Mouse (Mus musculus): Measurements from ENCODE around the gene Epha6. TPM values are rescaled to one million over a fixed set of nuclear protein-coding genes. Genes with fewer than 3 reads are reported as not detected.

Gene Epha6
- polyA plus RNA-seq, 1 experiment from 2014 or later = 0.07 TPM

DNA sequence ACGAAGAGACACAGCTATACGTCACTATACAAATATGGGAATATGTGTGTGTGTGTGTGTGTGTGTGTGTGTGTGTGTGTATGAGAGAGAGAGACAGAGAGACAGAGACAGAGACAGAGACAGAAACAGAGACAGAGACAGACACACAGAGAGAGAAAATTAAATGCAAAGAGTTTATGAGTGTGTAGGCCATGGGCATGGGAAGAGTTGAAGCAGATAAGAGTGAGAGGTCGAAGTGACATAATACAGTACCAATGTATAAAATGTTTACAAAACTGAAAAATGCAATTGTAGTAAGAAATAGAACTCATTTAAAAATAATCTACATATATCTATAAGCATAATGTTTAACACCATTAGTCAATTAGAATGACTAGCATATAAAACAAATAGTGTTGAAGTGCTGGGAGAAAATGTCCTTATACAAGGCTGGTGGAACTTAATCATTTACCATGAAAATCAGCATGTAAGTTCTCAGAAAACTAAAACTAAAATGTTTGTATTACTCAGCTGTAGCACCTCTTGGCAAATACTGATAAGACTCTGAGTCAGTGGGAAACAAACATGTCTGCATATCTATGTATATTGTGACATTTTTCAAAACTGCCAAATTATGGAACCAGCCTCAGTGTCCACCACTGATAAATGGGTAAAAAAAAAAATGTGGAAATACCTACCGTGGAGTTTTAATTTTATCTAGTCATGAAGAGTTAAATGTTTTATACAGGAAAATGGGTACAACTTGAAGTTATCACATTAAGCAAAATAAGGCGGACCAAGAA, 371.2 kb downstream of the Epha6 start:
- Histone ChIP-seq H3K4me2 (ENCODE audit: low read depth, low read length) (no peak overlapping the region), H3K4me3 (ENCODE audit: low read length) (no peak overlapping the region), H3K9me3 (replicated peaks; ENCODE audit: control insufficient read depth, low read length) (no peaks in the 10 kb centered on the region), H3K27me3 (ENCODE audit: control insufficient read depth, insufficient read depth, low read length) (no peaks in the 10 kb centered on the region), H3K36me3 (ENCODE audit: control insufficient read depth, insufficient read depth) (no peaks in the 10 kb centered on the region), H3K9ac (ENCODE audit: low read length) (no peak overlapping the region), H3K27ac (ENCODE audit: low read length) (no peak overlapping the region), H3K4me1 (ENCODE audit: control insufficient read depth, insufficient read depth, low read length) (no peaks in the 10 kb centered on the region)
- no peak for ATAC-seq (replicated peaks; ENCODE audit: extremely low read depth, insufficient read depth, low FRiP score)
- 82% methylated on average over 5 of the region's 5 CpGs for WGBS

DNA sequence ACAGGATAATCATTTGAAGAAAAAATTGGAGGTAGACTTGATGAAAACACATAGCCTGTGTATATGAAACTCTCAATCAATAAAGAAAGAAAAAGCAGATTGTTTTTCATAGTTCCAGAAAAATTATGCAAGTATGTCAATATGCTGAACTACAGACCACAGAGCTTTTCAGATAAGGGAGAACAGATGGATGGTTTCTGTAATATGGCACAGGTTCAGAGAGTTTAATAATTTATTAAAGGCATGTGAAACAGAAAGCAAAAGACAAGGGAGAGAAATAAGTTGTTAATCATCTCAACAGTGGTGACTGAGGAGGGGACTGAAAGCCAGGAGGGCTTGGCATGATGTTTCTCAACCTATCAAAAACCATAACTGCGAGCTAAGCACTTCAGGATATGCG, 372.3 kb downstream of the Epha6 start:
- H3K4me3 ChIP-seq (ENCODE audit: low read length) = no peak overlapping the region
- WGBS = 85% methylated on average over 2 of the region's 2 CpGs
- H3K27me3 ChIP-seq (ENCODE audit: control insufficient read depth, insufficient read depth, low read length) = no peaks in the 10 kb centered on the region
- H3K36me3 ChIP-seq (ENCODE audit: control insufficient read depth, insufficient read depth) = no peaks in the 10 kb centered on the region
- no peaks in the 10 kb centered on the region for H3K4me1 ChIP-seq (ENCODE audit: control insufficient read depth, insufficient read depth, low read length)
- no peaks in the 10 kb centered on the region for H3K9me3 ChIP-seq (replicated peaks; ENCODE audit: control insufficient read depth, low read length)
- no peak overlapping the region for H3K9ac ChIP-seq (ENCODE audit: low read length)
- no peak for ATAC-seq (replicated peaks; ENCODE audit: extremely low read depth, insufficient read depth, low FRiP score)
- no peak overlapping the region for H3K4me2 ChIP-seq (ENCODE audit: low read depth, low read length)
- H3K27ac ChIP-seq (ENCODE audit: low read length) = no peak overlapping the region

DNA sequence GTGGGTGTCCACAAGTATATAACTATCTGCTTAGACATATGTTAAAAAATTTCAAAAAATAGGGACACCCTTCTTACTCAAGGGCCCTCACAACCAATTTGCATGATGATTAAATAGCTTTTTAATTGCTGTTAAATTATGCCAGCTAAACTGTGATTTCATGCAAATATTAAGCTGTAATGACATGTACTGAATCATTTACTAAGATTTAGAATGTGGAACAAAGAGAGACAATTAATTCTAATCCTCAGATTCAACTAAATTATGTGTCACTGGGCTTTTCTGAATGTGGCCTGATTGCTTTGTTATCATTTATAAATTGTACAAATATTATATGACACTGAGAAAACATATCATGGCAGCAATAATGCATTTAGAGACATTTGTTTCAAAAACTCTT, 396.2 kb downstream of the Epha6 start:
- no peaks in the 10 kb centered on the region for H3K9me3 ChIP-seq (replicated peaks; ENCODE audit: control insufficient read depth, low read length)
- no peak overlapping the region for H3K27ac ChIP-seq (ENCODE audit: low read length)
- no peaks in the 10 kb centered on the region for H3K27me3 ChIP-seq (ENCODE audit: control insufficient read depth, insufficient read depth, low read length)
- H3K9ac ChIP-seq (ENCODE audit: low read length) = no peak overlapping the region
- no peak overlapping the region for H3K4me2 ChIP-seq (ENCODE audit: low read depth, low read length)
- ATAC-seq (replicated peaks; ENCODE audit: extremely low read depth, insufficient read depth, low FRiP score) = no peak
- no peaks in the 10 kb centered on the region for H3K36me3 ChIP-seq (ENCODE audit: control insufficient read depth, insufficient read depth)
- no peak overlapping the region for H3K4me3 ChIP-seq (ENCODE audit: low read length)
- no peaks in the 10 kb centered on the region for H3K4me1 ChIP-seq (ENCODE audit: control insufficient read depth, insufficient read depth, low read length)

DNA sequence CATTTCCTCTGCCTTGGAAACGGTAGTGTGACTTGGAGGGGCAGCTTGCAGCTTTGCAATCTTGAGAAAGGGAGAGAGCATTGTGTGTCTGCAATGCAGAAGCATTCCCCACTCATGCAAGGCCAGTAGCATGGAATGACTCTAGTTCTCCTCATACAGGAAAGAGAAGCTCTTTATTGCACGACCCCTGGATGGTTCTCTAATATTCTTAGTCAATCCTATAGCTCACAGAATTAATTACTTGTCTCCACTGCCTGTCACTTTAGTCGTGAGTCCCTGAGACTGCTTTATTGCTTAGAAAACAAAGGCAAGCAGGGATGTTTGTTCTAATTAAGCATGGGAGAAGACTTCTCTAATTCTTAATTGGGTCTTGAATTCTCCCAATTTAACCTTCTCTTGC, 429.8 kb downstream of the Epha6 start:
- no peak overlapping the region for H3K4me3 ChIP-seq (ENCODE audit: low read length)
- H3K9me3 ChIP-seq (replicated peaks; ENCODE audit: control insufficient read depth, low read length) = no peaks in the 10 kb centered on the region
- no peaks in the 10 kb centered on the region for H3K4me1 ChIP-seq (ENCODE audit: control insufficient read depth, insufficient read depth, low read length)
- H3K36me3 ChIP-seq (ENCODE audit: control insufficient read depth, insufficient read depth) = no peaks in the 10 kb centered on the region
- no peak overlapping the region for H3K27ac ChIP-seq (ENCODE audit: low read length)
- H3K9ac ChIP-seq (ENCODE audit: low read length) = no peak overlapping the region
- H3K4me2 ChIP-seq (ENCODE audit: low read depth, low read length) = no peak overlapping the region
- no peak for ATAC-seq (replicated peaks; ENCODE audit: extremely low read depth, insufficient read depth, low FRiP score)
- H3K27me3 ChIP-seq (ENCODE audit: control insufficient read depth, insufficient read depth, low read length) = no peaks in the 10 kb centered on the region
- 45% methylated on average over 3 of the region's 3 CpGs for WGBS

DNA sequence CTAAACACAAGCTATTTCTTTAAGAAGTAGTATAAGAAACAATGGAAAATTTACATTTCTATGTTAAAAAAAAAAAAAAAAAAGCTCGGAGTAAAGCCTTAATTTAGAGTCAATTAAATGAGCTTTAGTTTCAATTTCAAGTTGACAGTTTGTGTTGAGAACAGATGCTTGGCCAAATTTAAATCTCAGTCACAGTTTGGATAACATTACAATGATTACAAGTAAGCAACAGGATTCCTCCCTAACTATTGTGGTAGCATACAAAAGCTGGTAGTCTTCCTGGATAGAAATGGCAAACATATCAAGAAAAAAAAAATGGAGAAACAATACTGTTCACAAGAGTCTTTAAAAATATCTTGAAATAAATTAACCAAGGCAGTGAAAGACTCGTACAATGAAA, 452.9 kb downstream of the Epha6 start:
- no peak overlapping the region for H3K4me3 ChIP-seq (ENCODE audit: low read length)
- no peaks in the 10 kb centered on the region for H3K9me3 ChIP-seq (replicated peaks; ENCODE audit: control insufficient read depth, low read length)
- ATAC-seq (replicated peaks; ENCODE audit: extremely low read depth, insufficient read depth, low FRiP score) = no peak
- 57% methylated on average over 2 of the region's 2 CpGs for WGBS
- no peaks in the 10 kb centered on the region for H3K36me3 ChIP-seq (ENCODE audit: control insufficient read depth, insufficient read depth)
- H3K4me1 ChIP-seq (ENCODE audit: control insufficient read depth, insufficient read depth, low read length) = no peaks in the 10 kb centered on the region
- no peak overlapping the region for H3K27ac ChIP-seq (ENCODE audit: low read length)
- H3K9ac ChIP-seq (ENCODE audit: low read length) = no peak overlapping the region
- no peak overlapping the region for H3K4me2 ChIP-seq (ENCODE audit: low read depth, low read length)
- no peaks in the 10 kb centered on the region for H3K27me3 ChIP-seq (ENCODE audit: control insufficient read depth, insufficient read depth, low read length)

DNA sequence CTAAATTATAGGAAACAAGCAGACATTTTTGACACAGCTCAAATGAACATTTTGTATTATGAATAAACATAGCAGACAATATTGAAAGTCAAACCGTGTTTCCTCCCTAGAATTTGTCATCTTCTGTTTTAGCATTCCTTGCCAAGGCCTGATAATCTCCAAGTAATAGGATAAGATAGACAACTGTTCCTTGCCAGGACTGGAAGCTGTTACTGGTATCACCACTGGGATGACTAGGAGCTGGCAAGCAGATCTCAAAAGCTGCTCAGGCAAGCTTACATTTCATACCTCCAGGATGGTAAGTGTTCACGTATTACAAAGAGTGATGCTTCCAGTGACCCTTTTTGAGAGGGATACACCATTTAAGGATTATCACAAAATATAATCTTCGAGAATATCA, 461.0 kb downstream of the Epha6 start:
- no peaks in the 10 kb centered on the region for H3K9me3 ChIP-seq (replicated peaks; ENCODE audit: control insufficient read depth, low read length)
- no peak for ATAC-seq (replicated peaks; ENCODE audit: extremely low read depth, insufficient read depth, low FRiP score)
- H3K27ac ChIP-seq (ENCODE audit: low read length) = no peak overlapping the region

DNA sequence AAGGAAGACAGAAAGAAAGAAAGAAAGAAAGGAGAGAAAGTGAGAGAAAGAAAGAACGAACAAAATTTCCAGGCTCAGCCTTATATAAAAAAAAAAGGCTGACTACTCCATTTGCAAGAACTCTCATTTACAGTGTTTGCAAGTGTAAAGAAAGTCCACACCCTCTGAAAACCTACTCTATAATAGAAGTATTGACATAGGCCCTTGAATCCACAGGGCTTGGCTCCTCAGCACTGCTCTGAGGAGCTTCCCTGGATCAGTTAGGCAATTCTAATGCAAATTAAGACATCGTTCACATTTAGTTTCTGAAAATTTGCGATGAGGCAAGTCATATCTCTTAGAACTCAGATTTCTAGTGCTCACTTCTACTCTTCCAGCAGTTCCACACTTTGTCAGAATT, 483.9 kb downstream of the Epha6 start:
- ATAC-seq (replicated peaks; ENCODE audit: extremely low read depth, insufficient read depth, low FRiP score) = no peak
- H3K4me2 ChIP-seq (ENCODE audit: low read depth, low read length) = no peak overlapping the region
- 83% methylated on average over 3 of the region's 3 CpGs for WGBS
- no peak overlapping the region for H3K4me3 ChIP-seq (ENCODE audit: low read length)
- H3K9ac ChIP-seq (ENCODE audit: low read length) = no peak overlapping the region
- H3K4me1 ChIP-seq (ENCODE audit: control insufficient read depth, insufficient read depth, low read length) = no peaks in the 10 kb centered on the region
- H3K36me3 ChIP-seq (ENCODE audit: control insufficient read depth, insufficient read depth) = no peaks in the 10 kb centered on the region
- no peak overlapping the region for H3K27ac ChIP-seq (ENCODE audit: low read length)
- no peaks in the 10 kb centered on the region for H3K27me3 ChIP-seq (ENCODE audit: control insufficient read depth, insufficient read depth, low read length)
- no peaks in the 10 kb centered on the region for H3K9me3 ChIP-seq (replicated peaks; ENCODE audit: control insufficient read depth, low read length)

More for the DNA sequence above, 461.0 kb downstream of the Epha6 start:
- H3K27me3 ChIP-seq (ENCODE audit: control insufficient read depth, insufficient read depth, low read length) = no peaks in the 10 kb centered on the region
- no peaks in the 10 kb centered on the region for H3K36me3 ChIP-seq (ENCODE audit: control insufficient read depth, insufficient read depth)
- H3K9ac ChIP-seq (ENCODE audit: low read length) = no peak overlapping the region
- WGBS = 47% methylated on average over 3 of the region's 3 CpGs
- no peak overlapping the region for H3K4me2 ChIP-seq (ENCODE audit: low read depth, low read length)
- no peak overlapping the region for H3K4me3 ChIP-seq (ENCODE audit: low read length)
- no peaks in the 10 kb centered on the region for H3K4me1 ChIP-seq (ENCODE audit: control insufficient read depth, insufficient read depth, low read length)

DNA sequence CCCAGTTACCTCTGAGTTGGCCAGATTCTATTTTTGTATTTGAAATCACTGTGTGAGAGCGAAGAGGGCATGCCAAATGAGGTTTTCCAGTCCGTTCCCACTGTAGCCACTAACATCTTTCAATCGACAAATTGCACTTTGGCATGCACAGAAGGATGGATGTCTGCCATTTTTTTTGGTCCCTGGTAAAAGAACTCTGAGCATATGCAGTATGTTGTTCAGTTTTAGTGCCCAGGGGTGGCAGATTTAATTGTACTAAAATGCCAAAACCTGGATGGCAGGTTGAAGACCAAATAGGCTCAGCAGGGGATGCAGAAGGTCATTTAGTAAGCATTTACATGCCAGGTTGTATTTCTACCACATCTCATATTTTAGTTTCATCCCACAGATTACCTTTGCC, 503.1 kb downstream of the Epha6 start:
- H3K9ac ChIP-seq (ENCODE audit: low read length) = no peak overlapping the region
- H3K9me3 ChIP-seq (replicated peaks; ENCODE audit: control insufficient read depth, low read length) = no peaks in the 10 kb centered on the region
- no peak for ATAC-seq (replicated peaks; ENCODE audit: extremely low read depth, insufficient read depth, low FRiP score)
- no peak overlapping the region for H3K27ac ChIP-seq (ENCODE audit: low read length)
- H3K4me1 ChIP-seq (ENCODE audit: control insufficient read depth, insufficient read depth, low read length) = no peaks in the 10 kb centered on the region
- no peaks in the 10 kb centered on the region for H3K36me3 ChIP-seq (ENCODE audit: control insufficient read depth, insufficient read depth)
- H3K4me3 ChIP-seq (ENCODE audit: low read length) = no peak overlapping the region
- 56% methylated on average over 3 of the region's 3 CpGs for WGBS
- no peak overlapping the region for H3K4me2 ChIP-seq (ENCODE audit: low read depth, low read length)
- H3K27me3 ChIP-seq (ENCODE audit: control insufficient read depth, insufficient read depth, low read length) = no peaks in the 10 kb centered on the region

DNA sequence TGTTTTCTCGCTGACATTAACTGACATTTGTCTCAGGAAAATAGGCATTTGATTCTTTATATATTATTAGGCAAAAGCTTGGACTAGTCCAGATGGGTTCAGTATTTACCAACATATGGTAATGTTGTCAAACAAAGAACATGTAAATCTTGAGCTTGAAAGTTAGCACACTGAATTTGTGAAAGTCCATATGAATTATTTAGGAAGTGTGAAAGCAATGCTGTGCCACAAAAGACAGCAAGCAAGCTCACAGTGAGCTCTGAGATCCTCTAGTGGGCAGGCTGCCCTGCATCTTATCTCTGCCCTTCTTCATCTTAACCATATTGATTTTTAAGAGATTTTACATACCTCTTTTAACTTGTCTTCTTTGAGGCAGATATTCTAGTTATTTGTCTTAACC, 510.0 kb downstream of the Epha6 start:
- H3K4me2 ChIP-seq (ENCODE audit: low read depth, low read length) = no peak overlapping the region
- no peak overlapping the region for H3K9ac ChIP-seq (ENCODE audit: low read length)
- no peak overlapping the region for H3K4me3 ChIP-seq (ENCODE audit: low read length)
- no peaks in the 10 kb centered on the region for H3K27me3 ChIP-seq (ENCODE audit: control insufficient read depth, insufficient read depth, low read length)
- H3K36me3 ChIP-seq (ENCODE audit: control insufficient read depth, insufficient read depth) = no peaks in the 10 kb centered on the region
- H3K4me1 ChIP-seq (ENCODE audit: control insufficient read depth, insufficient read depth, low read length) = no peaks in the 10 kb centered on the region
- ATAC-seq (replicated peaks; ENCODE audit: extremely low read depth, insufficient read depth, low FRiP score) = no peak
- 54% methylated on average over 1 of the region's 1 CpGs for WGBS
- H3K9me3 ChIP-seq (replicated peaks; ENCODE audit: control insufficient read depth, low read length) = no peaks in the 10 kb centered on the region
- no peak overlapping the region for H3K27ac ChIP-seq (ENCODE audit: low read length)

All from heart, embryonic 16.5 days (tissue).